Mouse (Mus musculus) adrenal gland, postnatal 36 days (tissue): ENCODE data around the gene Krtap4-7. TPM values are rescaled to one million over a fixed set of nuclear protein-coding genes. Genes with fewer than 3 reads are reported as not detected.
"Not testable (repeated sequence)": the region's sequence is repeated elsewhere in the genome, so short reads cannot be mapped to it uniquely, and the experiment has no call there.

ENCODE experiments used
- DNase-seq, 2 experiments: peaks; one replicate each; pipeline ENCODE4 v3.0.0; 2021; ENCODE audit warnings: mixed read lengths in 1 of 2
- long read RNA-seq, 2 experiments: library from polyadenylated mRNA; stranded (forward); transcript quantifications; one replicate each; pipeline ENCODE4 v2.0.0; 2021; ENCODE audit warnings: borderline sequencing depth in 2 of 2
- total RNA-seq, 2 experiments: library from RNA; stranded (reverse); gene quantifications; 2 replicates each; pipeline ENCODE4 v1.2.3; 2021

The Krtap4-7 gene
- not detected for total RNA-seq
- long read RNA-seq, experiment 1 = 0 reads
- long read RNA-seq, experiment 2 = 0 reads

- not testable (repeated sequence) for DNase-seq
Observed at GRCm38 (mm10) chr11:99643635-99644139, at the start of gene Krtap4-7. Gene Krtap4-7 (minus strand): TSS chr11:99644089.

GRCm38 (mm10) chr11:99690463-99690862, 46.6 kb upstream of the Krtap4-7 start, which contains the start of gene Gm14190:
Gene Gm14190 (minus strand): TSS chr11:99690740.
- DNase-seq = no peak

GRCm38 (mm10) chr11:99685235-99685634, 41.3 kb upstream of the Krtap4-7 start:
- not testable (repeated sequence) for DNase-seq

- DNase-seq = no peak
Observed at GRCm38 (mm10) chr11:99683481-99683880, 39.6 kb upstream of the Krtap4-7 start.

GRCm38 (mm10) chr11:99665860-99666259, 22.0 kb upstream of the Krtap4-7 start, which contains the start of gene Krtap4-6:
Gene Krtap4-6 (minus strand): TSS chr11:99665960.
- DNase-seq = no peak

- no peak for DNase-seq
Observed at GRCm38 (mm10) chr11:99662802-99663201, 18.9 kb upstream of the Krtap4-7 start.

- DNase-seq = no peak
Observed at GRCm38 (mm10) chr11:99659256-99659655, 15.4 kb upstream of the Krtap4-7 start.

GRCm38 (mm10) chr11:99658467-99659010, 14.7 kb upstream of the Krtap4-7 start, which contains the start of gene Gm11563:
Gene Gm11563 (minus strand): TSS chr11:99658960.
- DNase-seq = not testable (repeated sequence)

- no peak for DNase-seq
Observed at GRCm38 (mm10) chr11:99657051-99657450, 13.2 kb upstream of the Krtap4-7 start.

GRCm38 (mm10) chr11:99650136-99650535, 6.2 kb upstream of the Krtap4-7 start, which contains the start of gene Gm11555:
Gene Gm11555 (minus strand): TSS chr11:99650236.
- no peak for DNase-seq

GRCm38 (mm10) chr11:99646444-99646843, 2.6 kb upstream of the Krtap4-7 start:
- DNase-seq = no peak

GRCm38 (mm10) chr11:99644351-99644750, 462 bp upstream of the Krtap4-7 start:
- DNase-seq = no peak

GRCm38 (mm10) chr11:99640926-99641325, 3.0 kb downstream of the Krtap4-7 start:
- DNase-seq = no peak

- DNase-seq = no peak
Observed at GRCm38 (mm10) chr11:99637086-99637485, 6.8 kb downstream of the Krtap4-7 start.

GRCm38 (mm10) chr11:99634653-99635134, 9.2 kb downstream of the Krtap4-7 start, which contains the start of gene Krtap4-2:
Gene Krtap4-2 (minus strand): TSS chr11:99635084.
- DNase-seq = no peak

GRCm38 (mm10) chr11:99633293-99633692, 10.6 kb downstream of the Krtap4-7 start:
- no peak for DNase-seq

GRCm38 (mm10) chr11:99630890-99631289, 13.0 kb downstream of the Krtap4-7 start:
- DNase-seq = no peak

- DNase-seq = no peak
Observed at GRCm38 (mm10) chr11:99628138-99628537, 15.8 kb downstream of the Krtap4-7 start, which contains the start of gene Krtap4-1. Gene Krtap4-1 (minus strand): TSS chr11:99628238.

GRCm38 (mm10) chr11:99620335-99620734, 23.6 kb downstream of the Krtap4-7 start, which contains the start of gene Gm11562:
Gene Gm11562 (minus strand): TSS chr11:99620435.
- DNase-seq = no peak

- no peak for DNase-seq
Observed at GRCm38 (mm10) chr11:99614796-99615363, 29.0 kb downstream of the Krtap4-7 start, which contains the start of gene Krtap2-4. Gene Krtap2-4 (minus strand): TSS chr11:99614846.

GRCm38 (mm10) chr11:99610089-99610488, 33.8 kb downstream of the Krtap4-7 start, which contains the start of gene Gm11937:
Gene Gm11937 (minus strand): TSS chr11:99610189.
- not testable (repeated sequence) for DNase-seq

GRCm38 (mm10) chr11:99609126-99609525, 34.8 kb downstream of the Krtap4-7 start:
- DNase-seq = no peak

- DNase-seq = not testable (repeated sequence)
Observed at GRCm38 (mm10) chr11:99603208-99603607, 40.7 kb downstream of the Krtap4-7 start, which contains the start of gene Gm11938. Gene Gm11938 (minus strand): TSS chr11:99603308.
